Mouse (Mus musculus): ENCODE results near the gene Oprd1.
A peak's percentile ranks its signal among the peaks of the same experiment; 100 is the strongest.

The Oprd1 gene

GRCm38 (mm10) chr4:132113411-132114095 is 30.7 kb downstream of the Oprd1 start:
- Histone ChIP-seq H3K4me1 (replicated peaks; ENCODE audit: low read depth, low read length) (peaks cover 15% of the 10 kb centered on the region), H3K9me3 (ENCODE audit: low read length) (no peaks in the 10 kb centered on the region), H3K4me3 (replicated peaks; ENCODE audit: low read length) (peak overlapping the region; percentile 71), H3K27me3 (ENCODE audit: insufficient read depth, low read length) (peaks cover 77% of the 10 kb centered on the region), H3K36me3 (ENCODE audit: insufficient read depth, low read length) (no peaks in the 10 kb centered on the region)
- TF ChIP-seq NANOG (IDR thresholded peaks at IDR 0.05; ENCODE audit: borderline replicate concordance, low read length) (no peak), CTCF (conservative IDR thresholded peaks at IDR 0.05; ENCODE audit: low read length) (no peak), POU5F1 (IDR thresholded peaks at IDR 0.05; ENCODE audit: borderline replicate concordance, low read length) (no peak)

DNA sequence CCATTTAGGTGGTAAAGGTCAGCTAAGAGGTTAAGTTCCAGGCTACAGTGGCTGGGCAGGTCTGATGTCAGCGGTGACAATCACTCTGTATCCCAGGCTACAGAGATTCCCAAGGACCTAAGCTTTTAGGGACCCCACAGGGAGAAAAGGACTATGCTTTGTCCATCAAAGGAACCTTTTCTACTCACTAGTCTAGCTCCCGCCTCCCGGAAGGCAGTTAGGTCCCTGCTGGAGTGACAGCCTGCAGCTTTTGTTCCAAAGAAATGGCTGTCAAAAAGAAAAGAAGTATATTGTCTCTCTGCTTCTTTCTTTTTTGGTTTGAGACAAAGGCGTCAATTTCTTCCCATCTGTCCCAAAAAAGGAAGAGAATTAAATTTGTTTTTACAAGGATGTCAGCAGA is 33.1 kb downstream of the Oprd1 start:
- Histone ChIP-seq H3K4me1 (replicated peaks; ENCODE audit: low read depth, low read length) (peaks cover 17% of the 10 kb centered on the region), H3K36me3 (ENCODE audit: insufficient read depth, low read length) (no peaks in the 10 kb centered on the region), H3K9me3 (ENCODE audit: low read length) (no peaks in the 10 kb centered on the region), H3K27me3 (ENCODE audit: insufficient read depth, low read length) (peaks cover 72% of the 10 kb centered on the region), H3K4me3 (replicated peaks; ENCODE audit: low read length) (no peak overlapping the region)
- no peak for TF ChIP-seq POU5F1 (IDR thresholded peaks at IDR 0.05; ENCODE audit: borderline replicate concordance, low read length)
- TF ChIP-seq CTCF (conservative IDR thresholded peaks at IDR 0.05; ENCODE audit: low read length) = no peak

DNA sequence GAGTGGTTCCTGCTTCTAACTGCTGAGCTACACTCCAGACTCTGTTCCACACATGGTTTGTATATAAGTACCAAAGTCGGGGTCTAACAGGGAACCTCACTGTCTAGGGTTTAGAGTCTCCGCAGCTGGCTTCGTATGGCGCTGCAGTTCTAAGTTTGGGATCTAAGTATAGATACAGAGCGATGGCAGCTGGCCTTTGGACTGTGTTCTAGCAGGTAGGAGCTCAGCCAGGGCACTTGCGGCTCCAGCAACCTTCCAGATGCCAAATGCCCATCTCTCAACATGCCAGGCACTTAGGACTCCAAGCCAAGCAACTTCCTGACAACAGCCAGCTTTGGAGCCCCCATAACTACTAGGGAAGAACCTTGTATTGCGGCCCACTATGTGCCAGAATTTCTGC is 36.1 kb downstream of the Oprd1 start:
- Histone ChIP-seq H3K36me3 (ENCODE audit: insufficient read depth, low read length) (no peaks in the 10 kb centered on the region), H3K27me3 (ENCODE audit: insufficient read depth, low read length) (peaks cover 52% of the 10 kb centered on the region), H3K4me1 (replicated peaks; ENCODE audit: low read depth, low read length) (peaks cover 23% of the 10 kb centered on the region), H3K9me3 (ENCODE audit: low read length) (no peaks in the 10 kb centered on the region), H3K4me3 (replicated peaks; ENCODE audit: low read length) (no peak overlapping the region)
- TF ChIP-seq CTCF (conservative IDR thresholded peaks at IDR 0.05; ENCODE audit: low read length) (no peak), POU5F1 (IDR thresholded peaks at IDR 0.05; ENCODE audit: borderline replicate concordance, low read length) (no peak), NANOG (IDR thresholded peaks at IDR 0.05; ENCODE audit: borderline replicate concordance, low read length) (no peak)

DNA sequence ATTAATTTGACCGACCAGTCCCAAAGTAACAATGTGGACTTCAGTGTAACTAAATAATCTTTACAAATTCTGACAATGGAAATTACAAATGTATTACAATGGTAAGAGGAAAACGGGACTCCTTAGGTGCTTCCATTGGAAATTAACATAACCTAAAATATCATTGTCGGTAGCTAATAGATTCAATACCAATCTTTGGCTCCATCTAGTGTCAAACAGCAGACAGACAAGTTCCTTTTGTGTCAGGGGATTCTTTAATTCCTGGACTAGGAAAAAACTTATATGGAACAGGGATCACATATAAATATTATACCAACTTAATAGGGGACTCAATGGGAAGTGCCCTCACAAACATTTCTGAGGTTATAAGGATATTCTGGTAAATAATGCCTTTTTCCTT is 43.1 kb downstream of the Oprd1 start:
- TF ChIP-seq POU5F1 (IDR thresholded peaks at IDR 0.05; ENCODE audit: borderline replicate concordance, low read length) (no peak), NANOG (IDR thresholded peaks at IDR 0.05; ENCODE audit: borderline replicate concordance, low read length) (no peak), CTCF (conservative IDR thresholded peaks at IDR 0.05; ENCODE audit: low read length) (0 out of 2 replicates have a peak, but pooled peaks have one; percentile 6)
- Histone ChIP-seq H3K36me3 (ENCODE audit: insufficient read depth, low read length) (no peaks in the 10 kb centered on the region), H3K4me3 (replicated peaks; ENCODE audit: low read length) (no peak overlapping the region), H3K9me3 (ENCODE audit: low read length) (peaks cover 37% of the 10 kb centered on the region), H3K27me3 (ENCODE audit: insufficient read depth, low read length) (0 out of 2 replicates have a peak, but pooled peaks cover 3% of the 10 kb centered on the region), H3K4me1 (replicated peaks; ENCODE audit: low read depth, low read length) (peaks cover 24% of the 10 kb centered on the region)

DNA sequence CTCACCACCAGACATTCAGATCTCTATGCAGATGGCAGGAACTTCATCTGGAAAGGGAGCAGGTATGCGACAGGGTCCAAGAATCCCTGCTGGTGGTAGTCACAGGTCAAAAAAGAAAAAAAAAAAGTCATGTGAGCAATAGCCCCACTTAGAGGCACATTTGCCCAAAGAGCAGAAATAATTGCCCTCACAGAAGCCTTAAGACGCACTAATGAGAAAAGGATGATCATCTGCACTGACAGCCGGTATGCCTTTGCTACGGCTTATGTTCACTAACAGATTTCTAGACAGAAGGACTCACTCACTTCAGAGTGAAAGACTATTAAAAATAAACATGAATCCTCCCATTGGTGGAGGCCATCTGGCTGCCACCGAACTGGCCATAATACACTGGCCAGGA is 44.7 kb downstream of the Oprd1 start:
- TF ChIP-seq POU5F1 (IDR thresholded peaks at IDR 0.05; ENCODE audit: borderline replicate concordance, low read length) = no peak
- TF ChIP-seq CTCF (conservative IDR thresholded peaks at IDR 0.05; ENCODE audit: low read length) = no peak
- no peak for TF ChIP-seq NANOG (IDR thresholded peaks at IDR 0.05; ENCODE audit: borderline replicate concordance, low read length)
- no peaks in the 10 kb centered on the region for H3K27me3 ChIP-seq (ENCODE audit: insufficient read depth, low read length)
- H3K36me3 ChIP-seq (ENCODE audit: insufficient read depth, low read length) = no peaks in the 10 kb centered on the region
- H3K4me3 ChIP-seq (replicated peaks; ENCODE audit: low read length) = no peak overlapping the region
- H3K4me1 ChIP-seq (replicated peaks; ENCODE audit: low read depth, low read length) = peaks cover 24% of the 10 kb centered on the region
- H3K9me3 ChIP-seq (ENCODE audit: low read length) = peaks cover 37% of the 10 kb centered on the region

GRCm38 (mm10) chr4:132095043-132095442 is 49.2 kb downstream of the Oprd1 start:
- Histone ChIP-seq H3K4me3 (replicated peaks; ENCODE audit: low read length) (no peak overlapping the region), H3K27me3 (ENCODE audit: insufficient read depth, low read length) (peaks cover 9% of the 10 kb centered on the region)

GRCm38 (mm10) chr4:132093928-132094327 is 50.4 kb downstream of the Oprd1 start:
- H3K36me3 ChIP-seq (ENCODE audit: insufficient read depth, low read length) = no peaks in the 10 kb centered on the region
- H3K27me3 ChIP-seq (ENCODE audit: insufficient read depth, low read length) = peaks cover 9% of the 10 kb centered on the region
- H3K9me3 ChIP-seq (ENCODE audit: low read length) = peaks cover 17% of the 10 kb centered on the region
- no peak for TF ChIP-seq CTCF (conservative IDR thresholded peaks at IDR 0.05; ENCODE audit: low read length)
- no peak for TF ChIP-seq NANOG (IDR thresholded peaks at IDR 0.05; ENCODE audit: borderline replicate concordance, low read length)
- no peak for TF ChIP-seq POU5F1 (IDR thresholded peaks at IDR 0.05; ENCODE audit: borderline replicate concordance, low read length)
- H3K4me3 ChIP-seq (replicated peaks; ENCODE audit: low read length) = no peak overlapping the region
- H3K4me1 ChIP-seq (replicated peaks; ENCODE audit: low read depth, low read length) = peaks cover 10% of the 10 kb centered on the region

More at GRCm38 (mm10) chr4:132095043-132095442, 49.2 kb downstream of the Oprd1 start:
- H3K36me3 ChIP-seq (ENCODE audit: insufficient read depth, low read length) = no peaks in the 10 kb centered on the region
- peaks cover 28% of the 10 kb centered on the region for H3K9me3 ChIP-seq (ENCODE audit: low read length)
- no peak for TF ChIP-seq NANOG (IDR thresholded peaks at IDR 0.05; ENCODE audit: borderline replicate concordance, low read length)
- TF ChIP-seq CTCF (conservative IDR thresholded peaks at IDR 0.05; ENCODE audit: low read length) = no peak
- no peak for TF ChIP-seq POU5F1 (IDR thresholded peaks at IDR 0.05; ENCODE audit: borderline replicate concordance, low read length)
- H3K4me1 ChIP-seq (replicated peaks; ENCODE audit: low read depth, low read length) = peaks cover 10% of the 10 kb centered on the region

DNA sequence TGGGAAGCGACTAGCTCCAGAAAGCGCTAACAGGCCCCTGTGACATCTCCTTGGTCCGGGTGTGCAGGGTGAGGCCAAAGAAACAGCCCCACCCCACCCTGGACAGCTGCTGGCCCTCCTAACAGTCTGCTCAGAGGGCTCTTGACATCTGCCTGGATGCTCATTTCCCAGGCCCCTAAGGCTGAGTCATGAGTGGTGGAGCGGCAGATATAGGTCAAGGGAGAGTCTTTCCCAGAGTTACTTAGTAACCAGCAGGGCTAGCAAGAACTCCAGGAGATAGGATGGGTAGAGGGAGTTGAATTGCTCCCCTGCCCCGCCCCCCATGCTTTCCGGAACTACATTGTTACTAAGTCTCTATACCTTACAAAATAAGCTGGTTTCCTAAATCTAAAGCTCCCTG is 51.1 kb downstream of the Oprd1 start:
- H3K4me1 ChIP-seq (replicated peaks; ENCODE audit: low read depth, low read length) = peaks cover 10% of the 10 kb centered on the region
- peaks cover 9% of the 10 kb centered on the region for H3K27me3 ChIP-seq (ENCODE audit: insufficient read depth, low read length)
- H3K36me3 ChIP-seq (ENCODE audit: insufficient read depth, low read length) = no peaks in the 10 kb centered on the region
- no peak overlapping the region for H3K4me3 ChIP-seq (replicated peaks; ENCODE audit: low read length)
- H3K9me3 ChIP-seq (ENCODE audit: low read length) = peaks cover 9% of the 10 kb centered on the region
- TF ChIP-seq NANOG (IDR thresholded peaks at IDR 0.05; ENCODE audit: borderline replicate concordance, low read length) (no peak), CTCF (conservative IDR thresholded peaks at IDR 0.05; ENCODE audit: low read length) (no peak), POU5F1 (IDR thresholded peaks at IDR 0.05; ENCODE audit: borderline replicate concordance, low read length) (no peak)

DNA sequence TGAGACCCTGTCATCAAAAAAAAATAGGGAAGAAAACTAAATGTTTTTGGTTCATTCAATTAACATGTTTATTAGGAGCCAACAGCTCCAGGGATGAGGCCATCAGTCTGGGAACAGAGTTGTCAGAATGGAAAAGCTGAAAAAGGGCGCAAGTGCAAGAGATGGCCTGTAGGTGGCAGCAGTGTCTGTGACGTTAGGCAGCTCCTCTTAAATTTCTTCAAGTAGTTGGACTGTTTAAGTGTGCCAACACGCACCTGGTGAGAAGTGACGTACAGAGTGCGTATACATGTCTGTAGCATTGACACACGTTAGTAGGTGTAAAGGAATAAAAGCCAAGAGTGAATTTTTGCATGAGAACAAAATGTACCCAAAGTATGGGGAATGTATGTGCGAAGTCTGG is 55.4 kb downstream of the Oprd1 start:
- Histone ChIP-seq H3K4me1 (replicated peaks; ENCODE audit: low read depth, low read length) (peaks cover 10% of the 10 kb centered on the region), H3K9me3 (ENCODE audit: low read length) (peaks cover 25% of the 10 kb centered on the region), H3K27me3 (ENCODE audit: insufficient read depth, low read length) (peaks cover 22% of the 10 kb centered on the region), H3K36me3 (ENCODE audit: insufficient read depth, low read length) (no peaks in the 10 kb centered on the region), H3K4me3 (replicated peaks; ENCODE audit: low read length) (no peak overlapping the region)
- TF ChIP-seq CTCF (conservative IDR thresholded peaks at IDR 0.05; ENCODE audit: low read length) (peak; percentile 92), POU5F1 (IDR thresholded peaks at IDR 0.05; ENCODE audit: borderline replicate concordance, low read length) (no peak), NANOG (IDR thresholded peaks at IDR 0.05; ENCODE audit: borderline replicate concordance, low read length) (no peak)

All from E14TG2a.4 (cell line).